Mouse (Mus musculus): Measurements from ENCODE around the gene Rnf216. TPM values are rescaled to one million over a fixed set of nuclear protein-coding genes. Genes with fewer than 3 reads are reported as not detected.

Rnf216 gene
- polyA plus RNA-seq, 1 experiment from 2014 or later, result 49.5 TPM

DNA sequence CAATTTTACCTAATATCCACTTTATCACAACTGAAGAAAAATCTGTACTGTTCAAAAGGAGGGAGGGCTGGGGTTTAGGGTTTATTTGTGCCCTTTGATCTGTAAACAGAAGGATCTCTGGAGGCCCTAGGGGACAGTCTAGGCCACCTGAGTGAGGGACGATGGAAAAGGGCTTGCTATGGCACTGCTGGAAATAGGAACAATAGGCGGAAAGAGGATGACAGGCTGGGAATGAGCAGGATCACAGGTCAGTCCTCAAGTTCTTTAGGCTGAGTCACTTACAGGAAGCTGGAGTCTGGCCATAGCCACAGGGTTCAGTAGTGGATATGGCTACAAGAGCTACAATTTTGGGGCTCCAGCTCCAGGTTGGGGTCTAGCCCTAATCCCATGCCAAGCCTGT lies 114.6 kb downstream of the Rnf216 start:
- 45% methylated on average over 2 of the region's 2 CpGs for WGBS
- Histone ChIP-seq H3K4me3 (ENCODE audit: low read depth, low read length) (no peak overlapping the region), H3K9me3 (ENCODE audit: control insufficient read depth, low read length) (no peaks in the 10 kb centered on the region), H3K4me2 (replicated peaks; ENCODE audit: low read depth, low read length) (no peak overlapping the region), H3K9ac (ENCODE audit: low read depth, low read length) (no peak overlapping the region), H3K36me3 (ENCODE audit: control insufficient read depth, insufficient read depth, low read length) (no peaks in the 10 kb centered on the region), H3K27ac (ENCODE audit: low read depth, low read length) (0 out of 2 replicates have a peak overlapping the region, but pooled peaks have one; percentile 3), H3K27me3 (ENCODE audit: control insufficient read depth, insufficient read depth, low read length) (no peaks in the 10 kb centered on the region), H3K4me1 (replicated peaks; ENCODE audit: control insufficient read depth, insufficient read depth, low read length) (0 out of 2 replicates have a peak, but pooled peaks cover 2% of the 10 kb centered on the region)
- ATAC-seq (ENCODE audit: low FRiP score) (no peak), DNase-seq (ENCODE audit: low spot score) (no peak)

DNA sequence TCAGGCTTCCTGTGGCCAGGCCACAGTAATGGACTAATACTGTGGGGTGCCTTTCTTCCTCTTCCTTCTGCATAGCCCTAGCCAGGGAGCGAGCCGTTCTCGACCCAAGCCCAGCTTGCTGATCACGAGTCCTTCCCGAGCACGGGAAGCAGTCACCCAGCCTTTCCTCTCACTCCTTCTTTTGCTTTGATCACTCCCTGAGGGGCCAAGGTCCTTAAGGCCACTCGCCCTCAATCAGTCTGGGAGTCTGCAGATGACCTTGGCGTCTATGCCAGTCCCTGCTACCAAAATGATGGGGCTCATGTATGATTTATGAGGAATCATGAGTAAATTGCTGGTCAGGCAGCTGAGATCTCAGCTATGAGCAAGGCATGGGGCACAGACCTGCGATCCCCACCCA lies 115.3 kb downstream of the Rnf216 start:
- 79% methylated on average over 9 of the region's 9 CpGs for WGBS
- no peaks in the 10 kb centered on the region for H3K27me3 ChIP-seq (ENCODE audit: control insufficient read depth, insufficient read depth, low read length)
- ATAC-seq (ENCODE audit: low FRiP score), result no peak
- no peak overlapping the region; the same call in 1 of the 2 replicates for H3K9ac ChIP-seq (ENCODE audit: low read depth, low read length)
- no peak overlapping the region for H3K4me3 ChIP-seq (ENCODE audit: low read depth, low read length)
- H3K4me1 ChIP-seq (replicated peaks; ENCODE audit: control insufficient read depth, insufficient read depth, low read length), result 0 out of 2 replicates have a peak, but pooled peaks cover 2% of the 10 kb centered on the region
- no peak for DNase-seq (ENCODE audit: low spot score)
- 0 out of 2 replicates have a peak overlapping the region, but pooled peaks have one; percentile 3 for H3K27ac ChIP-seq (ENCODE audit: low read depth, low read length)
- H3K9me3 ChIP-seq (ENCODE audit: control insufficient read depth, low read length), result no peaks in the 10 kb centered on the region
- H3K4me2 ChIP-seq (replicated peaks; ENCODE audit: low read depth, low read length), result no peak overlapping the region
- no peaks in the 10 kb centered on the region for H3K36me3 ChIP-seq (ENCODE audit: control insufficient read depth, insufficient read depth, low read length)

DNA sequence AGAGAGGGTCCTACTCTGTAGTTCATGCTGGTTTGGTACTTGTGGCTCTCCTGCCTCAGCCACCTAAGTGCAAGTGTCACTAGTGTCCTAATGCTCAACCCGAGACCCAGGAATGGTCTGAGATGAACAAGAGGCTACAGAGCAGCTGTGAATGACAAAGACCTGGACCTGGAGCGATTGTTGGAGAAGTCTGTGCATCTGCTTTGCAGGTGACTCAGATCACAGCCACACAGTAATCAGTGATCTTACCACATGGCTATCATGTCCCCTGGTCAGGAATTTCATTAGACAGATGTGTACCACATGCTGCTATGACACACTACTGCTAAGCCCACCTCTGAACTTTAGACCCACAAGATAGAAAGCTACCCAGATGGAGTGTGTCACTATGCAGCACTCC lies 118.0 kb downstream of the Rnf216 start:
- Histone ChIP-seq H3K9ac (ENCODE audit: low read depth, low read length) (no peak overlapping the region), H3K27ac (ENCODE audit: low read depth, low read length) (no peak overlapping the region), H3K27me3 (ENCODE audit: control insufficient read depth, insufficient read depth, low read length) (no peaks in the 10 kb centered on the region), H3K4me3 (ENCODE audit: low read depth, low read length) (no peak overlapping the region), H3K36me3 (ENCODE audit: control insufficient read depth, insufficient read depth, low read length) (no peaks in the 10 kb centered on the region), H3K4me2 (replicated peaks; ENCODE audit: low read depth, low read length) (no peak overlapping the region), H3K4me1 (replicated peaks; ENCODE audit: control insufficient read depth, insufficient read depth, low read length) (no peaks in the 10 kb centered on the region), H3K9me3 (ENCODE audit: control insufficient read depth, low read length) (no peaks in the 10 kb centered on the region)
- DNase-seq (ENCODE audit: low spot score), result no peak
- no peak for ATAC-seq (ENCODE audit: low FRiP score)
- 86% methylated on average over 2 of the region's 2 CpGs for WGBS

DNA sequence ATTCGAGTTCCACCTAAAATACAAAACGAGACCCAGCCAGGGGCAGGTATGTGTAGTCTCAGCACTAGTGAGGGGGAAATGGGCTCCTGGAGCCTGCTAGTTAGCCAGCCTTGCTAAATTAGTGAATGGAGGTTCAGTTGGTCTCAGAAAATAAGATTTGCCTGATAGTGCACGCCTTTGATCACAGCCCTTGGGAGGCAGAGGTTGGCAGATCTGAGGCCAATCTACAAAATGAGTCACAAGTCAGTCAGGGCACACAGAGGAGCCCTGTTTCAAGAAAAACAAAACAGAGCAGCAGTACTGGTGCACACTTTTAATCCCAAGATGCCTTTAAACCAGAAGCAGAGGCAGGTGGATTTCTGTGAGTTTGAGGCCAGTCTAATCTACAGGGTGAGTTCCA lies 123.6 kb downstream of the Rnf216 start:
- Histone ChIP-seq H3K27me3 (ENCODE audit: control insufficient read depth, insufficient read depth, low read length) (no peaks in the 10 kb centered on the region), H3K9ac (ENCODE audit: low read depth, low read length) (no peak overlapping the region)
- 89% methylated on average over 3 of the region's 3 CpGs for WGBS

DNA sequence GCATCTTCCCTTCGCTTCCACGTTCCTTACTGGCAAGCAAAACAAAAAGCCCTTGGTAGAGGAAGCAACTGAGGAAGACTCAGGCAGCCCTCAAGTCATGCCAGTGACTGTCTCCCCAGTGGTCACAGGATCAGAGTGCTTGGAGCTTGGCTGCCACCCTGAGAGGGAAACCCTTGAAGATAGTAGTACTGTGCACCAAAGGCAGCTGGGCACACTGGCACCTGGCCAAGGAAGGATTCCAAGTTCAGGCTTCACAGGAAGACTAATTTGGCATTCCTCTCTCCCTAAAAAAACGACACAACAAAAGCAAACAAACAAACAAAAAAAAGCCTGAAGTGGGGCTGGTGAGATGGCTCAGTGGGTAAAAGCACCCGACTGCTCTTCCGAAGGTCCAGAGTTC lies 124.3 kb downstream of the Rnf216 start:
- H3K36me3 ChIP-seq (ENCODE audit: control insufficient read depth, insufficient read depth, low read length), result no peaks in the 10 kb centered on the region
- 89% methylated on average over 5 of the region's 5 CpGs for WGBS
- H3K4me2 ChIP-seq (replicated peaks; ENCODE audit: low read depth, low read length), result no peak overlapping the region
- H3K27me3 ChIP-seq (ENCODE audit: control insufficient read depth, insufficient read depth, low read length), result no peaks in the 10 kb centered on the region
- H3K9me3 ChIP-seq (ENCODE audit: control insufficient read depth, low read length), result no peaks in the 10 kb centered on the region
- ATAC-seq (ENCODE audit: low FRiP score) (no peak), DNase-seq (ENCODE audit: low spot score) (no peak)
- H3K27ac ChIP-seq (ENCODE audit: low read depth, low read length), result no peak overlapping the region
- H3K4me3 ChIP-seq (ENCODE audit: low read depth, low read length), result no peak overlapping the region
- no peaks in the 10 kb centered on the region for H3K4me1 ChIP-seq (replicated peaks; ENCODE audit: control insufficient read depth, insufficient read depth, low read length)
- H3K9ac ChIP-seq (ENCODE audit: low read depth, low read length), result no peak overlapping the region

More for the DNA sequence above, 123.6 kb downstream of the Rnf216 start:
- H3K4me3 ChIP-seq (ENCODE audit: low read depth, low read length), result no peak overlapping the region
- no peaks in the 10 kb centered on the region for H3K9me3 ChIP-seq (ENCODE audit: control insufficient read depth, low read length)
- no peak for DNase-seq (ENCODE audit: low spot score)
- H3K4me2 ChIP-seq (replicated peaks; ENCODE audit: low read depth, low read length), result no peak overlapping the region
- no peak overlapping the region for H3K27ac ChIP-seq (ENCODE audit: low read depth, low read length)
- no peaks in the 10 kb centered on the region for H3K36me3 ChIP-seq (ENCODE audit: control insufficient read depth, insufficient read depth, low read length)
- H3K4me1 ChIP-seq (replicated peaks; ENCODE audit: control insufficient read depth, insufficient read depth, low read length), result no peaks in the 10 kb centered on the region
- ATAC-seq (ENCODE audit: low FRiP score), result no peak

DNA sequence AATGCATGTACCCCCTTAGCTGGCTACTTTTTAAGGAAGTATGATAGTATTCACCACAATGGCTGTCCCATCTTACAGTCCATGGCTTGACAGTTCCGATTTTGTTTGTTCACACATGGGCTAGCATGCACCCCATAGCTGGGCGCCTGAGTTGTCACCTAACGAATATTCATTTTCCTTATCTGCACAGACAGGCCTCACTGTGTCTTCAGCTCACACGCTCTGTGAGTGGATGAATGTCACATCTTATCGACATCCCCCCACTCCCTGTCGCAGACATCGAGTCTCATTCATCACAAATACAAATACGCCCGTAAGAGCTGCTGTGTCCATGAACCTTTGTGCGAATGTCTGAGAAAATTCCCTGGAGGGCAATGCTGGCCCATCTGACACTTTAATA lies 128.5 kb downstream of the Rnf216 start:
- no peaks in the 10 kb centered on the region for H3K9me3 ChIP-seq (ENCODE audit: control insufficient read depth, low read length)
- H3K4me1 ChIP-seq (replicated peaks; ENCODE audit: control insufficient read depth, insufficient read depth, low read length), result no peaks in the 10 kb centered on the region
- no peak overlapping the region for H3K4me3 ChIP-seq (ENCODE audit: low read depth, low read length)
- H3K9ac ChIP-seq (ENCODE audit: low read depth, low read length), result no peak overlapping the region
- H3K27ac ChIP-seq (ENCODE audit: low read depth, low read length), result no peak overlapping the region
- DNase-seq (ENCODE audit: low spot score) (no peak), ATAC-seq (ENCODE audit: low FRiP score) (no peak)
- H3K4me2 ChIP-seq (replicated peaks; ENCODE audit: low read depth, low read length), result no peak overlapping the region
- H3K36me3 ChIP-seq (ENCODE audit: control insufficient read depth, insufficient read depth, low read length), result no peaks in the 10 kb centered on the region
- H3K27me3 ChIP-seq (ENCODE audit: control insufficient read depth, insufficient read depth, low read length), result no peaks in the 10 kb centered on the region
- WGBS, result 87% methylated on average over 10 of the region's 10 CpGs

DNA sequence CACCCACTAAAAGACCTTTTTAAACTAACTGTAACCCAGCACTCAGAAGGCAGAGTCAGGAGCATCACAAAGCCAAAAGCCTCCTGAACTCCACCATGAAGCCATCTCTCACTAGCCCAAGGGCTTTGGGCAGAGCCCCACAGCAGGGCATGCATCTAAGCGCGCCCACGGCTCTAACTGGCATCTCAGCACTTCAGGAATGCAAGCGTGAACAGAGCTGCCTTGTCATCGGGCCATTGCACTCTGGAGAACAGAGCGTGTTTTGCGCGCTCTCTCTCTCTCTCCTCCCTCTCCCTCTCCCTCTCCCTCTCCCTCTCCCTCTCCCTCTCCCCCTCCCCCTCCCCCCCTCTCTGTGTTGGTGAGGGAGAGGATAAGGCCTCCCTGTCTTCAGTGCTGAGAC lies 129.6 kb downstream of the Rnf216 start:
- H3K4me1 ChIP-seq (replicated peaks; ENCODE audit: control insufficient read depth, insufficient read depth, low read length), result no peaks in the 10 kb centered on the region
- ATAC-seq (ENCODE audit: low FRiP score) (no peak), DNase-seq (ENCODE audit: low spot score) (no peak)
- no peak overlapping the region for H3K4me2 ChIP-seq (replicated peaks; ENCODE audit: low read depth, low read length)
- H3K9ac ChIP-seq (ENCODE audit: low read depth, low read length), result no peak overlapping the region
- H3K27ac ChIP-seq (ENCODE audit: low read depth, low read length), result no peak overlapping the region
- no peaks in the 10 kb centered on the region for H3K27me3 ChIP-seq (ENCODE audit: control insufficient read depth, insufficient read depth, low read length)
- 74% methylated on average over 8 of the region's 8 CpGs for WGBS
- H3K9me3 ChIP-seq (ENCODE audit: control insufficient read depth, low read length), result no peaks in the 10 kb centered on the region
- no peaks in the 10 kb centered on the region for H3K36me3 ChIP-seq (ENCODE audit: control insufficient read depth, insufficient read depth, low read length)
- H3K4me3 ChIP-seq (ENCODE audit: low read depth, low read length), result no peak overlapping the region

DNA sequence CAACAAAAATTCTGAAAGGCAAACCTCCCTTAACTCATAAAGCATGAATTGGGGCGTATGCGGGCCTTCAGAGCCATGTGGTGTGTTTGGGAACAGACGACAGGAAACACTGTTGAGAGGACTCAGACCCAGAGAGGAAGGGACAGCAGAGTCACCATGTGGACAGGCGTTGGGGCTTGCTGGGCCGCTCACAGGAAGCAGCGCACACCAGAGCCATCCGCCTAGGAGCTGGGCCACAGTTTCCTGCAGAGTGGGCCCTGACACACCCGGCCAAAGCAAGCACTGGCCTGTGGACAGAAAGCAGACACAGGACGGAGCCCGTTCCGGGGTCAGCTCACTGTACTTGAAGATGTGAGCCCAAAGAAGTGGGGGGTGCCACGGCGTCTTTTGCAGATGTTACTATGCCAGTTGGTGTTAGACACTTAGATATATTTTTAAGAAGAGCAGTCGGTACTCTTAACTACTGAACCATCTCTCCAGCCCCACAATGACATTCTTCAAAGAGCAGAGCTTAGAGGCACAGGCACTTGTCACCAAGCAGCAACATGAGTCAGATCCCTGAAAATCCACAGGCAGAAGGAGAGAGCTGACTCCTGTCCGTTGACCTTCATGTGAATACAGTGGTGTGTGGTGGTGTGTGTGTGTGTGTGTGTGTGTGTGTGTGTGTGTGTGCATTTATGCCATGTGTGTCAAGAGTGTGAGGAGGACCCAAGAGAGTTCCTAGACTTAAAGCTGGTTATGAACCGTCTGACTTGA lies 130.6 kb downstream of the Rnf216 start:
- Histone ChIP-seq H3K27ac (ENCODE audit: low read depth, low read length) (no peak overlapping the region), H3K4me1 (replicated peaks; ENCODE audit: control insufficient read depth, insufficient read depth, low read length) (no peaks in the 10 kb centered on the region), H3K27me3 (ENCODE audit: control insufficient read depth, insufficient read depth, low read length) (no peaks in the 10 kb centered on the region), H3K4me3 (ENCODE audit: low read depth, low read length) (no peak overlapping the region), H3K9me3 (ENCODE audit: control insufficient read depth, low read length) (no peaks in the 10 kb centered on the region), H3K4me2 (replicated peaks; ENCODE audit: low read depth, low read length) (no peak overlapping the region), H3K9ac (ENCODE audit: low read depth, low read length) (no peak overlapping the region), H3K36me3 (ENCODE audit: control insufficient read depth, insufficient read depth, low read length) (no peaks in the 10 kb centered on the region)
- ATAC-seq (ENCODE audit: low FRiP score) (no peak), DNase-seq (ENCODE audit: low spot score) (no peak)
- 79% methylated on average over 16 of the region's 16 CpGs for WGBS

DNA sequence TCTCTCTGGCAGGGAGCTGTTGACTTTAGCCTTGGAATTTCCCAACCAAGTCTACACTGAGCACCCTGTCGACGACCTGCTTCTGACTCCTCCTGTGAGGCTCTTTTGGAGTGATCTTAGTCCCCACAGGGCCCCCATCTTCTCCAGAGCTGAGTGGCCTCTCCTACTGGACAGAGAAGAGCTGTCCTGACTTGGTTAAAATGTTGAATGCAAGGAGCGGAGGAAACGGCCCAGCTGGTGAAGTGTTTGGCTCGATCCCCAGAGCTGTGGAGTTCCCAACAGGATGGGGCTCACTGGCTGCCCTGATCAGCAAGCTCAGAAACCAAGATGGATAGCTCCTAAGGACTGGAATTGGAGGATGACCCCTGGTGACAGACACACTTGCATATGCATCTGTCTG lies 136.3 kb downstream of the Rnf216 start:
- H3K4me2 ChIP-seq (replicated peaks; ENCODE audit: low read depth, low read length), result no peak overlapping the region
- H3K36me3 ChIP-seq (ENCODE audit: control insufficient read depth, insufficient read depth, low read length), result peaks cover 9% of the 10 kb centered on the region; the same call in 1 of the 2 replicates
- H3K27me3 ChIP-seq (ENCODE audit: control insufficient read depth, insufficient read depth, low read length), result no peaks in the 10 kb centered on the region
- H3K27ac ChIP-seq (ENCODE audit: low read depth, low read length), result no peak overlapping the region
- 62% methylated on average over 5 of the region's 5 CpGs for WGBS
- H3K4me1 ChIP-seq (replicated peaks; ENCODE audit: control insufficient read depth, insufficient read depth, low read length), result peaks cover 5% of the 10 kb centered on the region; the same call in 1 of the 2 replicates
- H3K9ac ChIP-seq (ENCODE audit: low read depth, low read length), result no peak overlapping the region
- DNase-seq (ENCODE audit: low spot score) (no peak), ATAC-seq (ENCODE audit: low FRiP score) (no peak)
- no peaks in the 10 kb centered on the region for H3K9me3 ChIP-seq (ENCODE audit: control insufficient read depth, low read length)
- no peak overlapping the region for H3K4me3 ChIP-seq (ENCODE audit: low read depth, low read length)

All from hindbrain, embryonic 11.5 days (tissue).